In genomic region chr17:48041351-48042287, GRCm38 (mm10) we compare ENCODE assay signal across 8 mouse cellular contexts. TPM values are rescaled to one million over a fixed set of nuclear protein-coding genes. Genes with fewer than 3 reads are reported as not detected.
DNase-seq lines count a peak whose midpoint lies in the region; ATAC-seq and TF ChIP-seq lines count a peak whose summit lies in the region.

No protein-coding gene starts in this region.

- peak overlapping the region; percentile 92 for H3K27ac ChIP-seq in lung, embryonic 14.5 days (ENCODE audit: low read depth)

- H3K36me3 ChIP-seq in lung, embryonic 14.5 days (ENCODE audit: insufficient read depth) = no peaks in the 10 kb centered on the region

- H3K9ac ChIP-seq in lung, embryonic 14.5 days = peak overlapping the region; percentile 41

- H3K27me3 ChIP-seq in lung, embryonic 14.5 days (ENCODE audit: insufficient read depth, low read length) = no peaks in the 10 kb centered on the region

- peak overlapping the region; percentile 60 for H3K4me2 ChIP-seq in lung, embryonic 14.5 days

- ATAC-seq in activated CD4-positive, CD25-positive, alpha-beta regulatory T cell, adult 4 months = peak; percentile 64
- ATAC-seq in lung, embryonic 14.5 days (ENCODE audit: insufficient read depth) = peak; percentile 47

- intact Hi-C loops in heart, postnatal 10 days (cut with DNase I) = loop anchor here (2.0 kb wide), 1 partner anchor 117 kb away; the partner anchor contains the start of gene Foxp4

- TF ChIP-seq CTCF in lung, embryonic 14.5 days (IDR thresholded peaks at IDR 0.05; ENCODE audit: low read depth) = no peak

- WGBS in lung, embryonic 14.5 days = 10% methylated on average over 29 of the region's 29 CpGs

- peak; percentile 62 for DNase-seq in A20 (ENCODE audit: low read depth, low spot score)
- DNase-seq in fat pad, adult 2 months (ENCODE audit: extremely low read depth, low read depth, low spot score) = peak; percentile 46
- DNase-seq in heart, postnatal 10 days = peak; percentile 61 to 63
- DNase-seq in kidney, postnatal 36 days = peak; percentile 57 to 59
- peak; percentile 86 for DNase-seq in lung, embryonic 14.5 days
- peak; percentile 32 for DNase-seq in ovary, postnatal 14 days (ENCODE audit: low spot score)
- DNase-seq in urinary bladder, adult 2 months (ENCODE audit: low spot score) = peak; percentile 43

- peak overlapping the region; percentile 27 for H3K4me3 ChIP-seq in lung, embryonic 14.5 days (ENCODE audit: low read depth, low read length)

- H3K9me3 ChIP-seq in lung, embryonic 14.5 days (ENCODE audit: low read depth, low read length) = no peaks in the 10 kb centered on the region

- peaks cover 20% of the 10 kb centered on the region; the same call in 1 of the 2 replicates for H3K4me1 ChIP-seq in lung, embryonic 14.5 days (ENCODE audit: insufficient read depth)

RNA-seq across cellular contexts. Expression of gene 1700122O11Rik, which starts 3.5 kb away (rescaled TPM):
- not detected for polyA plus RNA-seq in activated CD4-positive, CD25-positive, alpha-beta regulatory T cell, adult 4 months (2017; shearing (Covaris generic))
- total RNA-seq in heart, postnatal 10 days (2021) = not detected
- not detected in 2 replicates for polyA plus RNA-seq in lung, embryonic 14.5 days (2014; fragmentation: Nextera tagmentation; extraction: Ambion mirVana)
- polyA plus RNA-seq in urinary bladder, adult 2 months (2012; rRNA removed) = not detected in 2 replicates

RNA-seq across cellular contexts. Expression of gene 1700067P10Rik, which starts 47.5 kb away (rescaled TPM):
- not detected for polyA plus RNA-seq in activated CD4-positive, CD25-positive, alpha-beta regulatory T cell, adult 4 months (2017; shearing (Covaris generic))
- total RNA-seq in heart, postnatal 10 days (2021) = not detected
- polyA plus RNA-seq in lung, embryonic 14.5 days (2014; fragmentation: Nextera tagmentation; extraction: Ambion mirVana) = not detected in 2 replicates
- 0.09 and 0.12 TPM in 2 replicates for polyA plus RNA-seq in urinary bladder, adult 2 months (2012; rRNA removed)

Comparison
In these comparisons a context has a peak if more than half of its experiments do, and no peak if none do; other contexts are left out.
1. Peak in every context shown above with its lines: DNase-seq, ATAC-seq, H3K4me3 ChIP-seq and H3K27ac ChIP-seq.
2. DNase-seq: peak in every context shown above with its lines; median percentile 86 in lung, embryonic 14.5 days; 62 in A20; 62 in heart, postnatal 10 days; 58 in kidney, postnatal 36 days; 46 in fat pad, adult 2 months; 43 in urinary bladder, adult 2 months; 32 in ovary, postnatal 14 days.